Mouse (Mus musculus) stomach, postnatal 0 days (tissue): Measurements from ENCODE around the gene Skp1a. TPM values are rescaled to one million over a fixed set of nuclear protein-coding genes. Genes with fewer than 3 reads are reported as not detected.
A peak's percentile ranks its signal among the peaks of the same experiment; 100 is the strongest.
"Not testable (repeated sequence)": the region's sequence is repeated elsewhere in the genome, so short reads cannot be mapped to it uniquely, and the experiment has no call there.

Source experiments
- ATAC-seq: fragments of 200-750 bp; cut with Nextera tagmentation; 2 replicates; pipeline ENCODE4 v1.8.0; 2017; ENCODE audit not compliant: low FRiP score, low TSS enrichment
- DNase-seq: peaks from one replicate; pipeline ENCODE4 v3.0.0-alpha.2; 2016; ENCODE audit warnings: low spot score
- H3K27ac ChIP-seq: fragments of 300-500 bp; sonication (generic); replicated peaks from 2 replicates; pipeline ENCODE4 v1.5.1; 2014; ENCODE audit warnings: mild to moderate bottlenecking, control low read depth
- H3K27me3 ChIP-seq: fragments of 300-500 bp; sonication (generic); 2 replicates; pipeline ENCODE4 v1.6.1; 2014; ENCODE audit warnings: low read length; ENCODE audit not compliant: control insufficient read depth, insufficient read depth
- H3K36me3 ChIP-seq: fragments of 300-500 bp; sonication (generic); 2 replicates; pipeline ENCODE4 v1.6.1; 2014; ENCODE audit warnings: low read length, mixed read lengths; ENCODE audit not compliant: control insufficient read depth, insufficient read depth
- H3K4me1 ChIP-seq: fragments of 300-500 bp; sonication (generic); replicated peaks from 2 replicates; pipeline ENCODE4 v1.6.1; 2014; ENCODE audit warnings: antibody characterized with exemption; ENCODE audit not compliant: control insufficient read depth, insufficient read depth
- H3K4me2 ChIP-seq: fragments of 300-500 bp; sonication (generic); replicated peaks from 2 replicates; pipeline ENCODE4 v1.6.1; 2014; ENCODE audit warnings: low read depth, mild to moderate bottlenecking, control low read depth, moderate library complexity
- H3K4me3 ChIP-seq: fragments of 300-500 bp; sonication (generic); 2 replicates; pipeline ENCODE4 v1.5.1; 2014; ENCODE audit warnings: low read depth, low read length, control low read depth
- H3K9ac ChIP-seq: fragments of 300-500 bp; sonication (generic); 2 replicates; pipeline ENCODE4 v1.6.1; 2014; ENCODE audit warnings: mild to moderate bottlenecking, low read length, control low read depth, mixed read lengths
- H3K9me3 ChIP-seq: fragments of 300-500 bp; sonication (generic); 2 replicates; pipeline ENCODE4 v1.6.1; 2016; ENCODE audit warnings: low read length; ENCODE audit not compliant: control insufficient read depth
- CTCF ChIP-seq: IDR thresholded peaks from 2 replicates; pipeline ENCODE4 v1.5.1; 2016; ENCODE audit warnings: antibody characterized with exemption, low read depth, mild to moderate bottlenecking, moderate library complexity
- EP300 ChIP-seq: optimal IDR thresholded peaks from 2 replicates; pipeline ENCODE3; 2016; ENCODE audit warnings: antibody characterized with exemption
- WGBS: fragments of 180-500 bp; shearing (Covaris S2); extraction: QIAGEN DNeasy Blood & Tissue Kit; methylation state at CpG from one replicate; pipeline ENCODE4 v1.1.7; 2014; 5-methylcytosine and 5-hydroxymethylcytosine counted together
- polyA plus RNA-seq: library from polyadenylated mRNA; unstranded; fragments of >200 nt; fragmentation: Nextera tagmentation; extraction: Ambion mirVana; gene quantifications from 2 replicates; pipeline ENCODE4 v1.2.1, GENCODE M21; 2015

The Skp1a gene
- polyA plus RNA-seq: 530 and 542 TPM in 2 replicates

GRCm38 (mm10) chr11:52231606-52232541 lies at the start of gene Skp1a:
Gene Skp1a (plus strand): TSS chr11:52231995.
- peak; percentile 89 for ATAC-seq
- H3K36me3 ChIP-seq: no peaks in the 10 kb centered on the region
- H3K9me3 ChIP-seq: no peaks in the 10 kb centered on the region
- H3K4me3 ChIP-seq: peak within 1 kb of the TSS; percentile 61
- peak within 1 kb of the TSS; percentile 89 for H3K9ac ChIP-seq
- H3K27me3 ChIP-seq: no peaks in the 10 kb centered on the region
- peak within 1 kb of the TSS; percentile 97 for H3K27ac ChIP-seq
- H3K4me1 ChIP-seq: peaks cover 2% of the 10 kb centered on the region; the same call in 1 of the 2 replicates
- H3K4me2 ChIP-seq: peak within 1 kb of the TSS; percentile 63
- TF ChIP-seq CTCF: no peak; the same call in 1 of the 2 replicates
- peak; percentile 97 for TF ChIP-seq EP300
- DNase-seq: peak; percentile 94
- WGBS: under 1% methylated on average over 86 of the region's 87 CpGs

GRCm38 (mm10) chr11:52196496-52197023 lies 35.2 kb upstream of the Skp1a start:
- not testable (repeated sequence) for ATAC-seq
- WGBS: 85% methylated on average over 8 of the region's 8 CpGs

GRCm38 (mm10) chr11:52213887-52214286 lies 17.9 kb upstream of the Skp1a start, which contains the start of gene Olfr1371:
Gene Olfr1371 (minus strand): TSS chr11:52213987.
- Histone ChIP-seq H3K9me3 (no peaks in the 10 kb centered on the region), H3K36me3 (no peaks in the 10 kb centered on the region), H3K4me2 (no peak within 1 kb of the TSS), H3K27me3 (no peaks in the 10 kb centered on the region), H3K9ac (no peak within 1 kb of the TSS), H3K4me1 (no peaks in the 10 kb centered on the region), H3K27ac (no peak within 1 kb of the TSS), H3K4me3 (no peak within 1 kb of the TSS)
- ATAC-seq (no peak), DNase-seq (no peak)
- TF ChIP-seq CTCF: no peak
- no peak for TF ChIP-seq EP300

More at GRCm38 (mm10) chr11:52196496-52197023, 35.2 kb upstream of the Skp1a start:
- not testable (repeated sequence) for DNase-seq, H3K27ac ChIP-seq, H3K9me3 ChIP-seq, H3K4me3 ChIP-seq, H3K36me3 ChIP-seq, H3K9ac ChIP-seq, H3K4me2 ChIP-seq, H3K27me3 ChIP-seq, H3K4me1 ChIP-seq

GRCm38 (mm10) chr11:52220282-52220681 lies 11.5 kb upstream of the Skp1a start:
- peak; percentile 79 for DNase-seq
- no peak overlapping the region for H3K4me3 ChIP-seq
- H3K27me3 ChIP-seq: no peaks in the 10 kb centered on the region
- H3K9me3 ChIP-seq: no peaks in the 10 kb centered on the region
- TF ChIP-seq CTCF (peak; percentile 93), EP300 (no peak)
- H3K4me2 ChIP-seq: peak overlapping the region; percentile 31
- no peak overlapping the region for H3K9ac ChIP-seq
- no peaks in the 10 kb centered on the region for H3K4me1 ChIP-seq
- no peak overlapping the region for H3K27ac ChIP-seq
- H3K36me3 ChIP-seq: no peaks in the 10 kb centered on the region
- ATAC-seq: peak; percentile 51
- WGBS: 8% methylated on average over 4 of the region's 4 CpGs

- H3K27me3 ChIP-seq, H3K36me3 ChIP-seq, H3K4me3 ChIP-seq, H3K9me3 ChIP-seq, H3K4me1 ChIP-seq, H3K27ac ChIP-seq, H3K4me2 ChIP-seq, DNase-seq, ATAC-seq, H3K9ac ChIP-seq: not testable (repeated sequence)
- 82% methylated on average over 6 of the region's 6 CpGs for WGBS
These were observed 9.9 kb upstream of the Skp1a start for GRCm38 (mm10) chr11:52221921-52222320.

- H3K4me3 ChIP-seq: no peak overlapping the region
- TF ChIP-seq CTCF (peak; percentile 70), EP300 (no peak)
- H3K27ac ChIP-seq: no peak overlapping the region
- no peaks in the 10 kb centered on the region for H3K27me3 ChIP-seq
- DNase-seq (no peak), ATAC-seq (no peak)
- H3K4me2 ChIP-seq: no peak overlapping the region
- 65% methylated on average over 6 of the region's 6 CpGs for whole genome bisulfite sequencing
- H3K36me3 ChIP-seq: no peaks in the 10 kb centered on the region
- no peak overlapping the region for H3K9ac ChIP-seq
- no peaks in the 10 kb centered on the region for H3K9me3 ChIP-seq
- H3K4me1 ChIP-seq: no peaks in the 10 kb centered on the region
These were observed 8.9 kb upstream of the Skp1a start for GRCm38 (mm10) chr11:52222891-52223290.
